Mouse (Mus musculus) stomach, embryonic 16.5 days (tissue): ENCODE measurements around the gene Itga11. TPM values are rescaled to one million over a fixed set of nuclear protein-coding genes. Genes with fewer than 3 reads are reported as not detected.

ENCODE experiments used
- ATAC-seq: fragments of 200-750 bp; cut with Nextera tagmentation; 2 replicates; pipeline ENCODE4 v1.8.0; 2017; ENCODE audit warnings: moderate number of reproducible peaks, moderate TSS enrichment; ENCODE audit not compliant: insufficient read depth, low FRiP score
- H3K27ac ChIP-seq: fragments of 300-500 bp; sonication (generic); 2 replicates; pipeline ENCODE4 v1.5.1; 2014; ENCODE audit warnings: low read length
- H3K27me3 ChIP-seq: fragments of 300-500 bp; sonication (generic); 2 replicates; pipeline ENCODE4 v1.6.1; 2014; ENCODE audit warnings: low read length, control low read depth, mixed read lengths; ENCODE audit not compliant: control insufficient read depth, insufficient read depth
- H3K36me3 ChIP-seq: fragments of 300-500 bp; sonication (generic); 2 replicates; pipeline ENCODE4 v1.6.1; 2014; ENCODE audit warnings: low read length; ENCODE audit not compliant: control insufficient read depth, insufficient read depth
- H3K4me1 ChIP-seq: fragments of 300-500 bp; sonication (generic); 2 replicates; pipeline ENCODE4 v1.6.1; 2014; ENCODE audit warnings: low read length, control low read depth, mixed read lengths; ENCODE audit not compliant: control insufficient read depth, insufficient read depth
- H3K4me2 ChIP-seq: fragments of 300-500 bp; sonication (generic); 2 replicates; pipeline ENCODE4 v1.6.1; 2014; ENCODE audit warnings: low read depth, low read length, mixed read lengths
- H3K4me3 ChIP-seq: fragments of 300-500 bp; sonication (generic); replicated peaks from 2 replicates; pipeline ENCODE4 v1.5.1; 2014; ENCODE audit warnings: mild to moderate bottlenecking, low read length
- H3K9ac ChIP-seq: fragments of 300-500 bp; sonication (generic); 2 replicates; pipeline ENCODE4 v1.6.1; 2014; ENCODE audit warnings: low read length
- H3K9me3 ChIP-seq: fragments of 300-500 bp; sonication (generic); replicated peaks from 2 replicates; pipeline ENCODE4 v1.6.1; 2016; ENCODE audit warnings: low read length, control low read depth; ENCODE audit not compliant: control insufficient read depth
- WGBS: fragments of 180-500 bp; shearing (Covaris S2); extraction: QIAGEN DNeasy Blood & Tissue Kit; methylation state at CpG from one replicate; pipeline ENCODE4 v1.1.7; 2014; 5-methylcytosine and 5-hydroxymethylcytosine counted together
- polyA plus RNA-seq: library from polyadenylated mRNA; unstranded; fragments of >200 nt; fragmentation: Nextera tagmentation; extraction: Ambion mirVana; gene quantifications from 2 replicates; pipeline ENCODE4 v1.2.1, GENCODE M21; 2015

Itga11 gene
- polyA plus RNA-seq, 1 experiment from 2014 or later = 1.7 TPM

DNA sequence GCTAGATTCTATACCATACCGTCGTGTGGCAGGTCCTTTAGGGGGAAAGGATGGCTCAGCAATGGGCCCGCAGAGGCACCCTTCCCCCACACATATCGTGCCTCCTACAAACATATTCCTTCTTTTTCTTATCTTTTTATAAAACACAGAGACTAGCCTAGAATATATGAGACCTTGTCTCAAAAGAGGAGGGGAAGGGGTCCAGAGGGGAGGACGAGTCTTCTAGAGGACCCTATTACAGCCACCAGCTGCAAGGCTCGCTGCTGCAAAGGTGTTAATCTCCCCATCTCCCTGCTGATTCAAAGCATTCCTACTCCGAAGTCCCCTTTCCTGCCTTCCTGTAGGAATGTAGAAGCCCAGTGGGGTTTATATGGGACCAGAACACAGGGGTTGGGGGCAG is 148.8 kb downstream of the Itga11 start:
- Histone ChIP-seq H3K27me3 (no peaks in the 10 kb centered on the region), H3K9me3 (no peaks in the 10 kb centered on the region), H3K36me3 (no peaks in the 10 kb centered on the region), H3K4me3 (no peak overlapping the region), H3K4me1 (peaks cover 8% of the 10 kb centered on the region), H3K27ac (no peak overlapping the region), H3K4me2 (no peak overlapping the region), H3K9ac (no peak overlapping the region)
- no peak for ATAC-seq
- 11% methylated on average over 7 of the region's 7 CpGs for WGBS

DNA sequence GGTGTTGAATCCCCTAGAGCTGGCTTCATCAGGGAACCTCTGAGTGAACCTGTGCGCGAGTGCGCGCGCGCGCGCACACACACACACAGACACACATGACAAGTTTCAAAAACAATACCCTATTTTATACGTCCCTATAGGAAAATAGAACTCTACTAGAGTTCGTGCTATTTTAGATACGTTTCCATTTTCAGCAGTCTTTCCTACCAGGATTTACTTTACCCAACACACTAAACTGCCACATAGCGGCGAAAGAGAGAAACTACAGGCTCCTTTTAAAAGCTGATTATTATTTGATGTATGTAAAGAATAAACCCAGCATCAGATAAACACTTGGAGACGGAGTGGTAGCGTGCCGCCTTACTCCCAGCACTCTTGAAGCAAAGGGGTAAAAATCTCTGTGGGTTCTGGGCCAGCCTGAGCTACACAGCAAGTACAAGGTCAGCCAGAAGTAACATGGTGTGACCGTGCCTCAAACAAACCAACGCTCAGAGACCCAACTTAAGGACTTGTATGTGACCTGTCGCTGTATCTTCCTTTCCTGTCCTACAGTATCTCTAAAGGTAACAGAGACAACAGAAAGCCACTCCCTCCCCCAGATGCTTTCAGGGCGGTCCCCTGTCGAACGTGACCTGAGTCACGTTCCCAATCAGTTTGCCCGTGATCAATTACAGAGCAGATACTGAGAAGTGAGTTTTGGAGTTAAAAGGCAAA is 150.5 kb downstream of the Itga11 start:
- Histone ChIP-seq H3K4me3 (peak overlapping the region; percentile 37), H3K4me1 (peaks cover 8% of the 10 kb centered on the region), H3K9ac (peak overlapping the region; percentile 35; the same call in 1 of the 2 replicates), H3K9me3 (no peaks in the 10 kb centered on the region), H3K27me3 (no peaks in the 10 kb centered on the region), H3K36me3 (no peaks in the 10 kb centered on the region), H3K27ac (peak overlapping the region; percentile 80), H3K4me2 (peak overlapping the region; percentile 67)
- no peak; the same call in 1 of the 2 replicates for ATAC-seq
- 4% methylated on average over 24 of the region's 24 CpGs for WGBS

DNA sequence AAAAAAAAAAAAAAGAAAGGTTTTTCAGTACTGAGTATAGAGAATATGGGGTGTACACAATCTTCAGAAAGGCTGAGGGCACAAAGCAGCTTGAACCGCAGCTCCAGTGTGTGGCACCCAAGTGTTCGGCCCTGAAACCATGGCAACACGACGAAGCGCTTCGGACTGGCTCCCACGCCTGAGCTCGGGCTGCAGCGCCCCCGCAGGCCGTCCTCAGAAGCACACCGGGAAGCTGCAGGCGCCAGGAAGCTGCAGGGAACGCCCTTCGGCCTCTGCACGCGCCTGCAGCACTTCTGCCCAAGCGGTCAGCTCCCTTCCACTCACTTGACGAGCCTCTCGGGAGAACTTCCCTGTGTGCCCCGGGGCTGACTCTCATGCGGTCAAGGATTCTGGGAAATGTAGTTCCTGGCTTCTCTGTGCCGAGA is 151.0 kb downstream of the Itga11 start:
- WGBS = under 1% methylated on average over 23 of the region's 23 CpGs
- H3K36me3 ChIP-seq = no peaks in the 10 kb centered on the region
- H3K4me2 ChIP-seq = peak overlapping the region; percentile 67
- H3K27ac ChIP-seq = 0 out of 2 replicates have a peak overlapping the region, but pooled peaks have one; percentile 80
- H3K9ac ChIP-seq = peak overlapping the region; percentile 35; the same call in 1 of the 2 replicates
- H3K9me3 ChIP-seq = no peaks in the 10 kb centered on the region
- H3K27me3 ChIP-seq = no peaks in the 10 kb centered on the region
- peaks cover 8% of the 10 kb centered on the region for H3K4me1 ChIP-seq
- H3K4me3 ChIP-seq = peak overlapping the region; percentile 37
- peak; percentile 97 for ATAC-seq

DNA sequence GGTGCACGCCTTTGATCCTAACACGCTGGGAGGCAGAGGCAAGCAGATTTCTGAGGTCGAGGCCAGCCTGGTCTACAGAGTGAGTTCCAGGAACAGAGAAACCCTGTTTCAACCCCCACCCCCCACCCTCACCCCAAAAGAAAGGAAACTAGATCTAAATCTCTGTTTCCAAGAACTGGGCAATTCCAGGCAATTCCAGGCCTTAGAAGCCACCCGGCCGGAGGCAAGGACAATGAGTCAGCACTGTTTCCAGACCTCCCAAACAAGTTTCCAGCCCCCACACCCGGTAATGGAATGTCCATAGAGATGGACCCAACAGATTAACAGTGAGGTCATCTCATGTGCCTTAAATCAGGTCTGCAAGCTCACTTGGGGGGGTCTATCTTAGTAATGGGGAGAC is 152.3 kb downstream of the Itga11 start:
- Histone ChIP-seq H3K36me3 (no peaks in the 10 kb centered on the region), H3K27me3 (no peaks in the 10 kb centered on the region), H3K9ac (no peak overlapping the region), H3K4me1 (peaks cover 8% of the 10 kb centered on the region), H3K4me2 (no peak overlapping the region), H3K4me3 (no peak overlapping the region), H3K27ac (no peak overlapping the region), H3K9me3 (no peaks in the 10 kb centered on the region)
- WGBS = 71% methylated on average over 6 of the region's 6 CpGs
- ATAC-seq = no peak

Other genes starting within 250 kb of the Itga11 start
- gene Coro2b, start 140.8 kb upstream of the Itga11 start, polyA plus RNA-seq = 9.8 and 10.4 TPM in 2 replicates
- gene Fem1b, start 134.1 kb downstream of the Itga11 start, polyA plus RNA-seq = 15.8 and 16.0 TPM in 2 replicates
- 20.0 and 22.7 TPM in 2 replicates for gene Cln6, start 161.0 kb downstream of the Itga11 start, polyA plus RNA-seq
- gene Calml4, start 180.3 kb downstream of the Itga11 start, polyA plus RNA-seq = 44.3 and 47.7 TPM in 2 replicates